Mouse (Mus musculus) ES-Bruce4 (cell line): Measurements from ENCODE around the gene Borcs8.

Experiments used
- CTCF ChIP-seq: IDR thresholded peaks from one replicate; pipeline ENCODE4 v1.8.1; 2011; ENCODE audit warnings: low read depth, low read length
- POLR2A ChIP-seq: IDR thresholded peaks from one replicate; pipeline ENCODE4 v1.8.1; 2011; ENCODE audit warnings: low read length; ENCODE audit not compliant: insufficient read depth

DNA sequence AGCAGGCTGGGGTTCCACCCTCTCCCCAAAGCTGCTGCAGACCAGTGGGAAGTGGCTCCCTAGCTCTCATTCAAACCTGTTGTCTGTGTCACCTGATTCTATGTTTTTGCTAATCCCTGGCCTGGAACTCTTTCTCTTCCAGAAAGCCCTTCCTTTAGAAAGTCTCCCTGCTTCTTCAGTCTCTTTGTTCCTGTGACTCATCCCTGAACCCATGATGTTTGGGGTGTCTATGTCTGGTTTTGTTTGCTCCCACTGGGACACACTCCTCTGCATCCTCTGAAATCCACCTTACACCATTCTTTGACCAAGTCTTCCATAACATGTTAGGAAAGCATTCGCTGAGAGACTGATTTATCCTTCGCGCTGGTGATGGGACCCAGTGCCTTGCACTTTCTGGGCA is 9.2 kb upstream of the Borcs8 start:
- TF ChIP-seq POLR2A: no peak
- no peak for TF ChIP-seq CTCF
